Comparison of ENCODE assay signal across 19 mouse cellular contexts in genomic region chr11:107060941-107061340, GRCm38 (mm10). TPM values are rescaled to one million over a fixed set of nuclear protein-coding genes. Genes with fewer than 3 reads are reported as not detected.
DNase-seq lines count a peak whose midpoint lies in the region; TF ChIP-seq lines count a peak whose summit lies in the region.
"Had no signal": no experiment of that assay in that cellular context is flagged by ENCODE, and none has a peak within 500 bp of the region (broad histone marks: within the 10 kb centered on the region; RNA-seq: fewer than 3 reads in every experiment).

No protein-coding gene starts in this region.

- TF ChIP-seq CTCF in layer of hippocampus, adult 2 months (conservative IDR thresholded peaks at IDR 0.05): no peak

- DNase-seq in layer of hippocampus, adult 18-20 months (ENCODE audit: low spot score in 2 of 2): peak; percentile 47 to 77
- DNase-seq in layer of hippocampus, postnatal 25 days (ENCODE audit: extremely low spot score in 1 of 2, low spot score in 1 of 2): no peak
- peak; percentile 35 to 55 for DNase-seq in layer of hippocampus, adult 2 months (ENCODE audit: low spot score in 2 of 2)
- DNase-seq in layer of hippocampus, adult 9-11 months: peak; percentile 57
- no peak for DNase-seq in heart, postnatal 36 days
- DNase-seq in left cerebral cortex, postnatal 14 days (ENCODE audit: low spot score in 2 of 2): no peak
- DNase-seq: adrenal gland, adult 8-10 months; adrenal gland, postnatal 25 days; cerebellum, adult 2 months; cerebellum, adult 9-11 months; cerebellum, postnatal 25 days; forebrain, postnatal 0 days; gastrocnemius, postnatal 14 days; heart, postnatal 4 days had no signal

- H3K4me3 ChIP-seq in layer of hippocampus, adult 2 months: no peak overlapping the region
- H3K4me3 ChIP-seq: embryonic facial prominence, embryonic 12.5 days; embryonic facial prominence, embryonic 15.5 days; gastrocnemius, adult 2 months had no signal

- H3K27ac ChIP-seq in layer of hippocampus, adult 2 months: peak overlapping the region; percentile 15; the same call in 1 of the 2 replicates
- H3K27ac ChIP-seq: embryonic facial prominence, embryonic 12.5 days; embryonic facial prominence, embryonic 15.5 days; gastrocnemius, adult 2 months; hindbrain, embryonic 14.5 days; hindbrain, postnatal 0 days had no signal

- intact Hi-C loops in heart, postnatal 36 days (cut with DNase I): no loop called here
- intact Hi-C loops in left cerebral cortex, postnatal 14 days (cut with DNase I): no loop called here

RNA-seq across cellular contexts. Expression of gene 1810010H24Rik, which starts 35.5 kb away (rescaled TPM):
- 1 to 10 TPM; 2.6 to 3.3 TPM for total RNA-seq in layer of hippocampus, adult 18-20 months (2021)
- 1 to 10 TPM; 3.1 to 3.6 TPM for total RNA-seq in layer of hippocampus, postnatal 25 days (2021)
- total RNA-seq in layer of hippocampus, adult 2 months (2021): 1 to 10 TPM; 3.1 to 3.5 TPM
- 1 to 10 TPM; 2.0 to 2.3 TPM for total RNA-seq in heart, postnatal 36 days (2021)
- 1 to 10 TPM; 2.7 to 3.8 TPM for total RNA-seq in left cerebral cortex, postnatal 14 days (2021)

Comparison
In these comparisons a context has a peak if more than half of its experiments do, and no peak if none do; other contexts are left out.
1. DNase-seq: peak in layer of hippocampus, adult 18-20 months (2 of 2), layer of hippocampus, adult 2 months (2 of 2) and layer of hippocampus, adult 9-11 months (single experiment); none in layer of hippocampus, postnatal 25 days (0 of 2), heart, postnatal 36 days (0 of 2) and left cerebral cortex, postnatal 14 days (0 of 2).